Mouse (Mus musculus) bone marrow macrophage, adult 2 months (primary cell): ENCODE measurements around the gene Cabp7.

Experiments
- CTCF ChIP-seq: IDR thresholded peaks from 2 replicates; pipeline ENCODE4 v1.5.1; 2012; ENCODE audit warnings: low read depth, mild to moderate bottlenecking, low read length, moderate library complexity
- POLR2A ChIP-seq: IDR thresholded peaks from 2 replicates; pipeline ENCODE4 v1.6.1; 2012; ENCODE audit warnings: mild to moderate bottlenecking, low read depth, low read length, borderline replicate concordance

GRCm38 (mm10) chr11:4754867-4755266, 8.3 kb upstream of the Cabp7 start:
- TF ChIP-seq CTCF, result no peak
- TF ChIP-seq POLR2A, result no peak
